Mouse (Mus musculus) lung, embryonic 14.5 days (tissue): Measurements from ENCODE around the gene Limk1. TPM values are rescaled to one million over a fixed set of nuclear protein-coding genes. Genes with fewer than 3 reads are reported as not detected.

Source experiments
- ATAC-seq: fragments of 200-750 bp; cut with Nextera tagmentation; 2 replicates; pipeline ENCODE4 v1.8.0; 2017; ENCODE audit warnings: mild to moderate bottlenecking, moderate TSS enrichment, moderate library complexity; ENCODE audit not compliant: insufficient read depth
- DNase-seq: peaks from one replicate; pipeline ENCODE4 v3.0.0-alpha.2; 2015
- H3K27ac ChIP-seq: fragments of 300-500 bp; sonication (generic); 2 replicates; pipeline ENCODE4 v1.5.1; 2014; ENCODE audit warnings: low read depth, mild to moderate bottlenecking, moderate library complexity
- H3K27me3 ChIP-seq: fragments of 300-500 bp; sonication (generic); 2 replicates; pipeline ENCODE4 v1.6.1; 2014; ENCODE audit warnings: low read length, control low read depth; ENCODE audit not compliant: insufficient read depth
- H3K36me3 ChIP-seq: fragments of 300-500 bp; sonication (generic); 2 replicates; pipeline ENCODE4 v1.6.1; 2014; ENCODE audit warnings: control low read depth; ENCODE audit not compliant: insufficient read depth
- H3K4me1 ChIP-seq: fragments of 300-500 bp; sonication (generic); 2 replicates; pipeline ENCODE4 v1.6.1; 2014; ENCODE audit warnings: antibody characterized with exemption, control low read depth; ENCODE audit not compliant: insufficient read depth
- H3K4me2 ChIP-seq: fragments of 300-500 bp; sonication (generic); 2 replicates; pipeline ENCODE4 v1.6.1; 2014; ENCODE audit warnings: mild to moderate bottlenecking
- H3K4me3 ChIP-seq: fragments of 300-500 bp; sonication (generic); 2 replicates; pipeline ENCODE4 v1.5.1; 2014; ENCODE audit warnings: low read depth, low read length
- H3K9ac ChIP-seq: fragments of 300-500 bp; sonication (generic); 2 replicates; pipeline ENCODE4 v1.6.1; 2014
- H3K9me3 ChIP-seq: fragments of 300-500 bp; sonication (generic); 2 replicates; pipeline ENCODE4 v1.6.1; 2016; ENCODE audit warnings: low read depth, low read length, control low read depth
- CTCF ChIP-seq: IDR thresholded peaks from 2 replicates; pipeline ENCODE4 v1.5.1; 2016; ENCODE audit warnings: antibody characterized with exemption, low read depth
- WGBS: fragments of 180-500 bp; shearing (Covaris S2); extraction: QIAGEN DNeasy Blood & Tissue Kit; methylation state at CpG from one replicate; pipeline ENCODE4 v1.1.7; 2014; 5-methylcytosine and 5-hydroxymethylcytosine counted together
- polyA plus RNA-seq: library from polyadenylated mRNA; unstranded; fragments of >200 nt; fragmentation: Nextera tagmentation; extraction: Ambion mirVana; gene quantifications from 2 replicates; pipeline ENCODE4 v1.2.1, GENCODE M21; 2014

The Limk1 gene
- 8.2 and 10.0 TPM in 2 replicates for polyA plus RNA-seq

- whole genome bisulfite sequencing = under 1% methylated on average over 54 of the region's 69 CpGs
- H3K9me3 ChIP-seq = no peaks in the 10 kb centered on the region
- peaks cover 7% of the 10 kb centered on the region; the same call in 1 of the 2 replicates for H3K36me3 ChIP-seq
- ATAC-seq (peak; percentile 26; the same call in 1 of the 2 replicates), DNase-seq (no peak)
- no peak for TF ChIP-seq CTCF
- peak within 1 kb of the TSS; percentile 79 for H3K4me3 ChIP-seq
- H3K4me2 ChIP-seq = peak within 1 kb of the TSS; percentile 96
- H3K27ac ChIP-seq = peak within 1 kb of the TSS; percentile 48
- no peaks in the 10 kb centered on the region for H3K4me1 ChIP-seq
- H3K9ac ChIP-seq = peak within 1 kb of the TSS; percentile 67
- no peaks in the 10 kb centered on the region for H3K27me3 ChIP-seq
Observed at GRCm38 (mm10) chr5:134688086-134688717, at the start of gene Limk1. Gene Limk1, minus strand, starts transcription at chr5:134688598.

DNA sequence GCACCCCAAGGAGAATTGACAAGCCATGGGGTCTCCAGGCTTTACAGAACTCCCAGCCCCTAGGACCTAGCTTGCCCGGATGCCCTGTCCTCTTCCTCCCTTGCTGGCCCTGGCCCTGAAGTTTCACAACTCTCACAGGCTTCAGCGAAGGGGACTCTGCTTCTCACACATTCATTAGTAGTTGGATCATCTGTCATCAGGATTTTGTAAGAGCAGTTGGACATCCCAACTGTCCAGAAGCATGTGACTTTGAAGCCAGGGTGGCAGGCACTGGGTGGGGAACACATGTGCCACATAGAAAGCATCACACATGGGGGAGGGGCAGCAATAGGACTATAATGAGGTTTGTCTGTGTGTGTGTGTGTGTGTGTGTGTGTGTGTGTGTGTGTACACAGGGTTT, 46.5 kb upstream of the Limk1 start:
- DNase-seq = no peak

GRCm38 (mm10) chr5:134734072-134734471, 45.7 kb upstream of the Limk1 start:
- Histone ChIP-seq H3K36me3 (peaks cover 19% of the 10 kb centered on the region; the same call in 1 of the 2 replicates), H3K4me1 (no peaks in the 10 kb centered on the region), H3K9ac (no peak overlapping the region), H3K4me2 (no peak overlapping the region), H3K9me3 (no peaks in the 10 kb centered on the region), H3K27me3 (no peaks in the 10 kb centered on the region), H3K4me3 (no peak overlapping the region), H3K27ac (no peak overlapping the region)
- ATAC-seq = no peak
- WGBS = 59% methylated on average over 5 of the region's 5 CpGs
- TF ChIP-seq CTCF = no peak
- no peak for DNase-seq

More for the DNA sequence above, 46.5 kb upstream of the Limk1 start:
- 63% methylated on average over 2 of the region's 2 CpGs for WGBS
- Histone ChIP-seq H3K36me3 (peaks cover 15% of the 10 kb centered on the region; the same call in 1 of the 2 replicates), H3K4me3 (no peak overlapping the region), H3K4me2 (no peak overlapping the region), H3K9me3 (no peaks in the 10 kb centered on the region), H3K27ac (no peak overlapping the region), H3K27me3 (no peaks in the 10 kb centered on the region), H3K9ac (no peak overlapping the region), H3K4me1 (no peaks in the 10 kb centered on the region)
- no peak for TF ChIP-seq CTCF
- no peak; the same call in 1 of the 2 replicates for ATAC-seq

- H3K9me3 ChIP-seq = no peaks in the 10 kb centered on the region
- no peak overlapping the region for H3K4me2 ChIP-seq
- ATAC-seq = no peak
- H3K36me3 ChIP-seq = peaks cover 23% of the 10 kb centered on the region
- no peak for DNase-seq
- TF ChIP-seq CTCF = no peak
- no peaks in the 10 kb centered on the region for H3K27me3 ChIP-seq
- no peaks in the 10 kb centered on the region for H3K4me1 ChIP-seq
- no peak overlapping the region for H3K4me3 ChIP-seq
- no peak overlapping the region for H3K27ac ChIP-seq
- no peak overlapping the region for H3K9ac ChIP-seq
- 71% methylated on average over 4 of the region's 4 CpGs for WGBS
Observed at GRCm38 (mm10) chr5:134733241-134733640, 44.8 kb upstream of the Limk1 start.

- Histone ChIP-seq H3K27me3 (no peaks in the 10 kb centered on the region), H3K36me3 (peaks cover 38% of the 10 kb centered on the region), H3K4me2 (no peak overlapping the region), H3K4me3 (no peak overlapping the region), H3K4me1 (no peaks in the 10 kb centered on the region), H3K9me3 (no peaks in the 10 kb centered on the region), H3K9ac (no peak overlapping the region), H3K27ac (no peak overlapping the region)
- no peak for ATAC-seq
- DNase-seq = no peak
- WGBS = 91% methylated on average over 12 of the region's 12 CpGs
- no peak for TF ChIP-seq CTCF
Observed at GRCm38 (mm10) chr5:134729124-134729523, 40.7 kb upstream of the Limk1 start.

DNA sequence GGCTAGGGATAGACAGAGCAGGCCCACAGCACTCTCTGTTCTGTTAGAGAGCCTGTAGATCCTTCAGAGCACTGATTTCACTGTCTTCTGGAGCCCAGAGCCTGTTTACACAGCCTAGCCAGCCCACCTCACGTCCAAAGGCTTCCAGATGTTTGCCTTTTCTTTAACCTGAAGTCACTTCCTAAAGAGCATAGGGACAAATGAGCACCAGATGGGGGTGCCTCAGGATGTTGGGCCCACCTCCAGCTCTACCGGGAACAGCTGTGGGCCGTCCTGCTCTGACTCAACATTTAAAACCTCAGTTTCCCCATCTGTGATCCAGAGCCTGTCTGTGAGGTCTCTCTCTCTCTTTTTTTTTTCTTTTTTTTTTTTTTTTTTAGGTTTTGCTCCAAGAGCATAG, 40.1 kb upstream of the Limk1 start:
- 61% methylated on average over 3 of the region's 3 CpGs for WGBS
- DNase-seq (no peak), ATAC-seq (no peak)
- Histone ChIP-seq H3K27ac (no peak overlapping the region), H3K4me2 (no peak overlapping the region), H3K36me3 (peaks cover 42% of the 10 kb centered on the region), H3K4me3 (no peak overlapping the region), H3K9ac (no peak overlapping the region), H3K9me3 (no peaks in the 10 kb centered on the region), H3K27me3 (no peaks in the 10 kb centered on the region), H3K4me1 (no peaks in the 10 kb centered on the region)
- no peak for TF ChIP-seq CTCF

- DNase-seq = no peak
- H3K4me1 ChIP-seq = no peaks in the 10 kb centered on the region
Observed at GRCm38 (mm10) chr5:134727001-134727639, 38.7 kb upstream of the Limk1 start.

More at GRCm38 (mm10) chr5:134727001-134727639, 38.7 kb upstream of the Limk1 start:
- Histone ChIP-seq H3K9ac (no peak overlapping the region), H3K36me3 (peaks cover 41% of the 10 kb centered on the region), H3K4me2 (no peak overlapping the region), H3K4me3 (no peak overlapping the region), H3K27ac (no peak overlapping the region), H3K27me3 (no peaks in the 10 kb centered on the region), H3K9me3 (no peaks in the 10 kb centered on the region)
- ATAC-seq = no peak
- WGBS = 72% methylated on average over 8 of the region's 8 CpGs
- no peak for TF ChIP-seq CTCF
